Mouse (Mus musculus): ENCODE data around the gene Gm17657. TPM values are rescaled to one million over a fixed set of nuclear protein-coding genes. Genes with fewer than 3 reads are reported as not detected.

Gene Gm17657
- not detected for total RNA-seq (2022)

DNA sequence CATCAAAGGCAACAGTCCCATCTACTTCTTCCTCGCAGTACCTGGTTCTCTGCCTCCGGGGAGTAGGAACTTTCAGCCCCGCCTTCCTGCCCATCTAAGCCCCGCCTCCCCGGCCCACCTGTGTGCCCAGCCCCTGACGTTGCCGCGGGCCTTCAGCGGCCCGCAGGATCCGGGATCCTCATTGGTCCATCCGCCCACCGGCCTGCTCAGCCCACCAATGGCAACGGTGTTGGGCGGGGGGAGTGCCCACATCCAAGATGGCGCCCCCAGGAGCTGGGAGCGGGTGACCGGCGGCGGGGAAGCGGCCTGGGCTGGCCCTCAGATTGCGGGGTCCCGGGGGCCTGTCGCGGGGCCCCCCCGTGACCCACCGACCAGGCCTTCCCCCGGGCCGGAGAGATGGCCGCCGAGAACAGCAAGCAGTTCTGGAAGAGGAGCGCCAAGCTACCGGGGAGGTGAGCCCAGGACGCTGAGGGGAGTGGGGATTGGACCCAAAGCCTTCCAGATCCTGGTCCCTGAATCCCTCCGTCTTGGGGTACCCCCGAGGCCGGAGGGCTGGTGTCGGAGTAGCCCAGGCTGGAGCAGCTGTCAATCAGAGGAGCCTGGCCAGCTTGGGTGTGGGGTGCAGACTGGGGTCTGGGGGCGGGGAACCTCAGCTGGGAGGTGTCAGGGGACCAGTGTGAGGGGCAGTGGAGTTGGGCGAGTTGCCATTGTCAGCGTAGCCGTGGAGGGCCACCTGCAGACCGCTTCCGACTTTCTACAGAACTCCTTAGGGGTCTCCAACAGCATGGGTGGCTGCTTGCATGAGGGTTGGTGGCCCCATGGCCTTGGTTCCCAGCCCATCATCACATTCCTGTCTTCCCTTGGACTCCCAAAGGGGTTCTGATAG lies at the start of gene Gm17657, which contains the start of gene Tbc1d22b:
Gene Gm17657, minus strand, starts transcription at position 96 of the 886 bp plus-strand sequence.
Gene Tbc1d22b, plus strand, starts transcription at position 243 of the 886 bp plus-strand sequence.
- peak; percentile 88 to 91 for DNase-seq (ENCODE audit: low spot score in 2 of 2)

- no peak for DNase-seq (ENCODE audit: low spot score in 2 of 2)
These were observed 49.6 kb upstream of the Gm17657 start for GRCm38 (mm10) chr17:29599051-29599450.

DNA sequence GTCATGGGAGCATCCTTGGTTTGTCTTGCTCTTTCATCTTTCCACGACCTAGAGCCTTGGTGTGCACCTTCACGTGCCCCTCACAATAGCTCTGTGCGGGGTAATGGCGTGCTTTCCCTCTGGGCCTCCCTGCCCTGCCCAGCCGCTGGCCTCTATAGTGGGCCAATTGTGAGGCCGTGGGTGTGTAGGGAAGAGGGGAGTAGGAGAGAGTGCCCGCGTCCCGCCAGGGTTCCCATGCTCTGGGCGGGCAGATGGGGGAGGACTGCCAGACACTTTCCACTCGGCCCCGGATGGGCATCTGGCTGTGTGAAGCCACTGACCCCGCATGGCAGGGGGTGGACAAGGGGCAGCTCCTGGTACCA lies 47.3 kb upstream of the Gm17657 start:
- DNase-seq (ENCODE audit: low spot score in 2 of 2) = no peak

DNA sequence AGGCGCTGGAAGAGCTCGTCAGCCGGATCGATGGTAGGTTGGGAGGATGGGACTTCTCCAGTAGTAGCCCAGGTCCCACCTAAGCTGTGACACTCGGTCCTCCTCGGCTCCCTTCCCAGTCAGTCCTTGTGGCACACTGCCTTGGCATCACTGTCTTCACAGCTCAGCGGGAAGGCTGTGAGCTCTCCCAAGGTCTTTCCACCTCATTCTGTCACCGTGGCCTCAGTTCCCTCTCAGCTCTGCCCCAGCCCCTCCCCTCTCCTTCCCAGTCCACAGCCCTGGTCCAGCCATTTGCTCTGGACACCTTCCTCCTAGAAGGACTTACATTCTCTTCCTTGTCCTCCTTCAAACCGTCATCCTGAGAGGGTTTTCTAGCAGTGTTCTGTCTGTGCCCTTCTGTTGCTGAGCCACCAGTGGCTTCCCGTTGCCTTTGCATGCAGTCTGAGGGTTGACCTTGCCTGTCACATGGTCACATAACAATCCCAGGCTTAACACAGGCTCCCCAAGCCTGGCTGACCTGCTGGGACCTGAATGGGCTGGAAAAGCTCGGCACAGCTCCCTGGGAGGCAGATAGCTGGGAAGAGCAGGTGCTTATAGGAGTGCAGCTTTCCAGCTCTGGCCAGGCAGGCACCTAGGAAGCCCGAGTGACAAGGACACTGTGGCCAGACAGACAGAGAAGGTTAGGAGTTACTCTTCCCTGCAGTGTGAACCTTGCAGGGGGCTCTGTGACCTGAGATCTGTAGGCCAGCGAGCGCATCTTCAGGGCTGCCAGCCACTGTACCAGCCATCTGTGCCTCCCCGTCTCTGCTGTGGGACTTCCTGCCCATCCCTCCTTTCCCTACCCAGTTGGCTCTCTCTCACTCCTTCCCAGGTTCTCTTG lies 46.7 kb upstream of the Gm17657 start:
- DNase-seq (ENCODE audit: low spot score in 2 of 2) = no peak

DNA sequence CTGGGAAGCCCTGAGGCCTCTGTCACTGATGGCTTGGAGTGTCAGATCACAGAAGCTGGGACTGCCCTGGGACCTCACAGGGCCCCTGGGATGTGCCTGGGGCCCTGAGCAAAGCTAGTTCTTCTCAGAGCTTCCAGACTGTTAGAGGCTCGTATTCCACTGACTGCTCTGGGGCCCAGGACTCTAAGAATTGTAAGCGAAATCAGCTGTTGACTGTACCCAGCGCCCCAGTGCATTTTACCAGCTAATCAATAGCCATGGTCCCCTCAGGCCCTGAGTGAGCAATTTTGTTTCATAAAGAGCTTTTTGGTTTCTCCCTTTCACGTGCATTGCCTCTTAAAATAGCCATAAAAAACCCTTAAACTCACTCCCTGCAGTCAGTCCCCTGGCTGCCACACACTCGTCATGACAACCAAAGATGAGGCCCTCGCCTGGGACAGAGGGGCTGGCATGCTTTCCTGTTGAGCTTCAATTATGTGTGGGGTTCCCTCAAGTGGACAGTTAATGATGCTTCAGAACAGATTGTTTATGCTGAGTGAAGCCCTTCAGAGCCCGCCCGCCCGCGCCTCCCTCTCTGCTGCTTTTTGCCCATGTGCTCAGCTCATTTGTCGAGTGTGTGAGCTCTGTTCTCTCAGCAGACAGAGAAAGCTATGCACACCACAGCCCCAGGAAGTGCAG lies 39.9 kb upstream of the Gm17657 start:
- DNase-seq (ENCODE audit: low spot score in 2 of 2) = no peak

DNA sequence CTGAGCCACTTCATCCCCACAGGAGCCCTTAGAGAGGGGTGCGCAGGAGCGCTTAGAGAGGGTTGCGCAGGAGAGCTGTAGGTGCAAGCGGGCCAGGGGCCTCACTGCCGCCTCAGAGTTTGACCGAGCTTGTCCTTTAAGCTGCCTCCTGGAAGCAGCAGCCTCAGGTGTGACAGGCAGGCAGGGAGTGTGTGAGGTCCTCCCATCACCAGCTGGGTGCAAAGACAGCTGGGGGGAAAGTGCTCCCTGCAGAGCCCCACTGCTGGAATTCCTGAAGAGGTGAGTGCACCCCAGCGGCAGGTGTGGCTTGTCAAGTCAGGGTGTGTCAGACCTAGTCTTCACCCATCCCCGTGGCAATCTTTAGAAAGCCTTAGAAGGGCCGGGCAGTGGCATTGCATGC lies 37.5 kb upstream of the Gm17657 start:
- DNase-seq (ENCODE audit: low spot score in 2 of 2) = no peak

- DNase-seq (ENCODE audit: low spot score in 2 of 2) = no peak
These were observed 36.0 kb upstream of the Gm17657 start for GRCm38 (mm10) chr17:29585446-29585845.

GRCm38 (mm10) chr17:29584737-29585136 lies 35.3 kb upstream of the Gm17657 start:
- no peak for DNase-seq (ENCODE audit: low spot score in 2 of 2)

GRCm38 (mm10) chr17:29584306-29584705 lies 34.9 kb upstream of the Gm17657 start:
- no peak for DNase-seq (ENCODE audit: low spot score in 2 of 2)

DNA sequence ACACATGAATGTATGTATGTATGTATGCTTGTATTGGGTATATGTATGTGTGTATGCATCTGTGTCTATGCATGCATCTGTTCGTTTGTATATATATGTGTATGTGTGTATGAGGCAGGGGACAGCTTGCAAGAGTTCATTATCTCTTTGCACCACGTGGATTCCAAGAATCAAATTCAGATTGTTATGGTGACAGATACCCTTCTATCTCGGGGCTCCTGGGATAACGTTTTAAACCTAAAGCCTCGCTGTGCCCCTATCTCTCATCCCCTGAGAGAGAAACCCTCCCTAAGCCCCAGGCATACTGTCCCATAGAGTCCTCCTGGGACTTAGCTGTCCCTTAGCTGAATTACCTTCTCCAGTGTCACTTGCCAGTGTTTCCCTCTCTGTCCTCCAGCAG lies 34.1 kb upstream of the Gm17657 start:
- no peak for DNase-seq (ENCODE audit: low spot score in 2 of 2)

GRCm38 (mm10) chr17:29579579-29580126 lies 30.2 kb upstream of the Gm17657 start:
- no peak for DNase-seq (ENCODE audit: low spot score in 2 of 2)

GRCm38 (mm10) chr17:29569831-29570230 lies 20.4 kb upstream of the Gm17657 start:
- DNase-seq (ENCODE audit: low spot score in 2 of 2) = no peak

DNA sequence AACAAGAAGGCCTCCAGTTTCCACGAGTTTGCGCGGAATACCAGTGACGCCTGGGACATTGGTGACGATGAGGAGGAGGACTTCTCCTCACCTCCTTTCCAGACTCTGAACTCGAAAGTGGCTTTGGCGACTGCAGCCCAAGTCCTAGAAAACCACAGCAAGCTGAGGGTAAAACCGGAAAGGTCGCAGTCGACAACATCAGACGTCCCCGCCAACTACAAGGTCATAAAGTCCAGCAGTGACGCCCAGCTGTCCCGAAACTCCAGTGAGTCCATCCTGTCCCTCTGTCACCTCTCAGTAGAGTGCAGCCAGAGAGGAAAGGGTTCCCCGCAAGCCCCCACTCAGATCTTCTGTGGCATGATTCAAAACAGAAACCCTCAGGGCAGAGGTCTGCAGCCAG lies 19.0 kb upstream of the Gm17657 start:
- DNase-seq (ENCODE audit: low spot score in 2 of 2) = no peak

DNA sequence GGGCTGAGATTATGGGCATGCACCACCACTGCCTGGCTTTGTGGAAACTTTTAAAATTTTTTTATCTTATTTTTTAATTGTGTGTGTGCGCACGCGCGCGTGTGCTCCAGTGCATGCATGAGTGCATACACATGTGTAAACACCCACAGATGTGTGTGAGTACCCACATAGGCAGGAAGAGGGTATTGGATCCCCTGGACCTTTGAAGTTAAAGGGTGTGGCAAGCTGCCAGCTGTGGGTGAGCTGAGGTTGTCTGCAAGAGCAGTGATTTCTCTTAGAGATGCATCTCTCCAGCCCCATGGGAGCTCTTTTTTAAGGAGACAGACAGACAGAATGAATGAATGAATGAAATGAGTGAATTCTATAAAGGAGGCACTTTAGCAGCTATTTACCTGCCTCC lies 16.1 kb upstream of the Gm17657 start:
- no peak for DNase-seq (ENCODE audit: low spot score in 2 of 2)

DNA sequence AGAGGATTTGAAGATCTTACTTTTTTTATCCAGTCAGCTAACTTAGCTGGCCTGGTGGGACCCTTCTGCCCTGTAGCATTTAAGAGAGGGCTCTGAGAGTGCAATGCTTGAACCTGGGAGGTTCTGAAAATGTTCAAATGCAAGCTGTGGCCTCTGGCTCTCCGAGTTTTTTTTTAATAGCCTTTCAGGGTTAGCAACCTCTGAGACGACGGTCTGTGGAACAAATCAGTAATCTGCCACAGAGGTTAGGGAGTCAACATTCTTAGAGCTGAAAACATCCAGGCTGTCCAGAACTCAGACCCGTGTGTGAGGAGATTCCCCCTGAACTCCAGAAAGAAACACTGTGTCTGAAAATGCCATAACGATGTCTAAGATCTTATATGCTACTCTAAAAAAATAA lies 9.0 kb upstream of the Gm17657 start:
- DNase-seq (ENCODE audit: low spot score in 2 of 2) = no peak

DNA sequence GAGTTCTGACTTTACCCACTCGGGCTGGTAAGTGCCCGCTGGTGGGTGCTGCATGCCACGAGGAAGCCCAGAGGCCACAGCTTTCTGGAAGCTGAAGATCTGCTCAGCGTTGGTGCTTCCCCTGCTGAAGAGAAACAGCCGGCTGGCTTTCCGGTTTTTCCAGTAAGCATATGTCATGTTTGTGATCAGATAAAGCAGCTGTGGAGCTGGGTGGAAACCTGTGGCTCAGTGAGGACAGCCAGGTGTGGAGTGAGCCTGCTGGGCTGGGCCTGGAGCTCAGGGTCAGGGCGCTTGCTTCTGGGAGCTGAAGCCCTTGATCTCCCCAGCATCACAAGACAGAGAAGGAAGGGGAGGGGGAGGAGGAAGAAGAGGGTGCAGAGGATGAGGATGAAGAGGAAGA lies 7.5 kb upstream of the Gm17657 start:
- no peak for DNase-seq (ENCODE audit: low spot score in 2 of 2)

GRCm38 (mm10) chr17:29556456-29556855 lies 7.0 kb upstream of the Gm17657 start:
- peak in 1 of 2 experiments; percentile 7 for DNase-seq (ENCODE audit: low spot score in 2 of 2)

DNA sequence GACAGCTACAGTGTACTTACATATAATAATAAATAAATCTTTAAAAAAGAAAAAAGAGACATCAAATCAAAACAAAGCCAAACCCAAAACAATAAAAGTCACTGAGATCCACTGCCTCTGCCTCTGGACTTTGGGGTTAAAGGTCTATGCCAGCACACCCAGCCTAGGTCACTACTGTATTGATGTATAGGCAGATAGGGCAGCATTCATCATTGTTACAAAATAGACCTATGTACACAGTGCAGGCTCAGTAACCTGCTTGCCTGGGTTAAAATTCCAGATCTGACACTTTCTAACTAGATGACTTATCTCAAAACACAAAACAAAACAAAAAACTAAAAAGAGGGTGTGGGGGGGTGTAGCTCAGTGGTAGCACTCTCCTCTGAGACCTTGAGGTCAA lies 4.7 kb upstream of the Gm17657 start:
- no peak for DNase-seq (ENCODE audit: low spot score in 2 of 2)

GRCm38 (mm10) chr17:29552162-29552732 lies 2.8 kb upstream of the Gm17657 start, which contains the start of gene Tmem217:
Tmem217 (minus strand) TSS chr17:29552385.
- DNase-seq (ENCODE audit: low spot score in 2 of 2) = no peak

GRCm38 (mm10) chr17:29551019-29551418 lies 1.6 kb upstream of the Gm17657 start:
- no peak for DNase-seq (ENCODE audit: low spot score in 2 of 2)

DNA sequence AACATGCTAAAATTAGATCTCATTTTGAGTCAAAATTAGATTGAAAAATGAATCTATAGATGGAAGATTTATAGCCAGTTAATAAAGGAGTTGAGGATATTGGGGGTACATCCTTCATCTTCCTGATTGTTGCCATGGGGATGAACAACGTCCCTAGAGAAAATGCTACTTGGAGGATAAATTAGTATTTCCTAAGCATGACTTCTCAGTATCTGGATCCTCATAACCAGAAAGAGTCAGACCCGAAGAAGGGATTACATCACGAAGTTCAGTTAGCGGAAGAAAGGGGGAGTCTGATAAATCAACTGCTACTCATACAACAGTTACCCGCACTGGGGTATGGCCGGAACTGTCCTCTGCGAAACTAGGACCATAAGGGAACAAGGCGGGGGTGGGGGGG lies 444 bp downstream of the Gm17657 start:
- DNase-seq (ENCODE audit: low spot score in 2 of 2) = no peak

Measured in gastrocnemius, adult 8-10 months (tissue).